Mouse (Mus musculus) heart, embryonic 16.5 days (tissue): ENCODE measurements around the gene Ppm1a. TPM values are rescaled to one million over a fixed set of nuclear protein-coding genes. Genes with fewer than 3 reads are reported as not detected.
A peak's percentile ranks its signal among the peaks of the same experiment; 100 is the strongest.

Experiments used
- ATAC-seq: fragments of 200-750 bp; cut with Nextera tagmentation; replicated peaks from 2 replicates; pipeline ENCODE4 v1.8.0; 2017; ENCODE audit warnings: moderate number of reproducible peaks; ENCODE audit not compliant: insufficient read depth, low FRiP score; ENCODE audit errors: extremely low read depth
- H3K27ac ChIP-seq: fragments of 300-500 bp; sonication (generic); 2 replicates; pipeline ENCODE4 v1.5.1; 2014; ENCODE audit warnings: mild to moderate bottlenecking, low read length, control low read depth, moderate library complexity
- H3K27me3 ChIP-seq: fragments of 300-500 bp; sonication (generic); 2 replicates; pipeline ENCODE4 v1.6.1; 2014; ENCODE audit warnings: low read length, mixed read lengths; ENCODE audit not compliant: control insufficient read depth, insufficient read depth
- H3K36me3 ChIP-seq: fragments of 300-500 bp; sonication (generic); 2 replicates; pipeline ENCODE4 v1.6.1; 2014; ENCODE audit not compliant: control insufficient read depth, insufficient read depth
- H3K4me1 ChIP-seq: fragments of 300-500 bp; sonication (generic); 2 replicates; pipeline ENCODE4 v1.6.1; 2014; ENCODE audit warnings: low read length, mixed read lengths; ENCODE audit not compliant: control insufficient read depth, insufficient read depth
- H3K4me2 ChIP-seq: fragments of 300-500 bp; sonication (generic); 2 replicates; pipeline ENCODE4 v1.6.1; 2014; ENCODE audit warnings: low read depth, mild to moderate bottlenecking, control low read depth, low read length
- H3K4me3 ChIP-seq: fragments of 300-500 bp; sonication (generic); 2 replicates; pipeline ENCODE4 v1.5.1; 2014; ENCODE audit warnings: mild to moderate bottlenecking, control low read depth, low read length
- H3K9ac ChIP-seq: fragments of 300-500 bp; sonication (generic); 2 replicates; pipeline ENCODE4 v1.6.1; 2014; ENCODE audit warnings: low read length, control low read depth
- H3K9me3 ChIP-seq: fragments of 300-500 bp; sonication (generic); replicated peaks from 2 replicates; pipeline ENCODE4 v1.6.1; 2016; ENCODE audit warnings: low read length; ENCODE audit not compliant: control insufficient read depth
- WGBS: fragments of 180-500 bp; shearing (Covaris S2); extraction: QIAGEN DNeasy Blood & Tissue Kit; methylation state at CpG from one replicate; pipeline ENCODE4 v1.1.7; 2014; 5-methylcytosine and 5-hydroxymethylcytosine counted together
- polyA plus RNA-seq: library from polyadenylated mRNA; unstranded; fragments of >200 nt; fragmentation: Nextera tagmentation; extraction: Ambion mirVana; gene quantifications from 2 replicates; pipeline ENCODE4 v1.2.1, GENCODE M21; 2015

Ppm1a gene
- polyA plus RNA-seq, 1 experiment from 2014 or later = 29.0 TPM

DNA sequence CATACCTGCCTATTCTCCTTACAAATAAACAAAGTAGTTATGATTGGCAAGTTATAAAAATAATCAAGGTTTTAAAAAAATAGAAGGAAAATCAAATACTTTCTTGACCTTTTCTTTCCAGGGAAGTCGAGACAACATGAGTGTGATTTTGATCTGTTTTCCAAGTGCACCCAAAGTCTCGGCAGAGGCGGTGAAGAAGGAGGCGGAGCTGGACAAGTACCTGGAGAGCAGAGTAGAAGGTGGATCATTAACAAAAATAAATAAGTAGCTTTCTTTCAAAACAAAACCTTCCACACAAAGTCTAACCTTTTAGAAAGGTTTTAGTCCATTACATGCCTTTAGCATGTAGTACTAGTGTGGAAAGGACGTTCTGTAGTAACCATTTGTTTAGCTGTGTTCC, 29.3 kb downstream of the Ppm1a start:
- no peak overlapping the region for H3K4me3 ChIP-seq
- 82% methylated on average over 5 of the region's 5 CpGs for WGBS
- H3K27me3 ChIP-seq = no peaks in the 10 kb centered on the region
- no peak for ATAC-seq
- H3K36me3 ChIP-seq = peaks cover 14% of the 10 kb centered on the region
- no peaks in the 10 kb centered on the region for H3K9me3 ChIP-seq
- no peak overlapping the region for H3K4me2 ChIP-seq
- no peak overlapping the region for H3K27ac ChIP-seq
- no peak overlapping the region for H3K9ac ChIP-seq
- H3K4me1 ChIP-seq = 0 out of 2 replicates have a peak, but pooled peaks cover 3% of the 10 kb centered on the region

- Histone ChIP-seq H3K27ac (no peak overlapping the region), H3K4me3 (no peak overlapping the region), H3K36me3 (peaks cover 14% of the 10 kb centered on the region), H3K9me3 (no peaks in the 10 kb centered on the region), H3K4me1 (0 out of 2 replicates have a peak, but pooled peaks cover 2% of the 10 kb centered on the region), H3K27me3 (no peaks in the 10 kb centered on the region), H3K9ac (no peak overlapping the region), H3K4me2 (no peak overlapping the region)
- 87% methylated on average over 4 of the region's 4 CpGs for whole genome bisulfite sequencing
- no peak for ATAC-seq
Observed at GRCm38 (mm10) chr12:72786986-72787385, 29.7 kb downstream of the Ppm1a start.

DNA sequence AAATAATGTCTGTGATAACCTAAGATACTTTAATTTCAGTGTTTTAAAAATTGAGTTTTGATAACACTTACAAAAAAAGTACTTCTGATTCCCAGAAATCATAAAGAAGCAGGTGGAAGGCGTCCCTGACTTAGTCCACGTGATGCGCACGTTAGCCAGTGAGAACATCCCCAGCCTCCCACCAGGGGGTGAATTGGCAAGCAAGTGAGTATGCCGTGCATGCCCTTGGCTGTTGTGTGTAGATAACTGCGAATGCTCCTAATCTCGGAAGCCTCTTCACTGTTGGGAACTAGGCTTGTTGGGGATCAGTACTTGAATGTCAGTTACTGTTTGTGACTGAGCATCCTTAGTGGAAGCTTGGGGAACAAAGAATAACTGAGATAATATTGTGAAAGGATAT, 33.3 kb downstream of the Ppm1a start:
- Histone ChIP-seq H3K27me3 (no peaks in the 10 kb centered on the region), H3K4me3 (no peak overlapping the region), H3K9ac (no peak overlapping the region), H3K36me3 (peaks cover 27% of the 10 kb centered on the region), H3K4me1 (no peaks in the 10 kb centered on the region), H3K9me3 (no peaks in the 10 kb centered on the region), H3K27ac (no peak overlapping the region), H3K4me2 (no peak overlapping the region)
- ATAC-seq = peak; percentile 72
- WGBS = 48% methylated on average over 7 of the region's 7 CpGs

DNA sequence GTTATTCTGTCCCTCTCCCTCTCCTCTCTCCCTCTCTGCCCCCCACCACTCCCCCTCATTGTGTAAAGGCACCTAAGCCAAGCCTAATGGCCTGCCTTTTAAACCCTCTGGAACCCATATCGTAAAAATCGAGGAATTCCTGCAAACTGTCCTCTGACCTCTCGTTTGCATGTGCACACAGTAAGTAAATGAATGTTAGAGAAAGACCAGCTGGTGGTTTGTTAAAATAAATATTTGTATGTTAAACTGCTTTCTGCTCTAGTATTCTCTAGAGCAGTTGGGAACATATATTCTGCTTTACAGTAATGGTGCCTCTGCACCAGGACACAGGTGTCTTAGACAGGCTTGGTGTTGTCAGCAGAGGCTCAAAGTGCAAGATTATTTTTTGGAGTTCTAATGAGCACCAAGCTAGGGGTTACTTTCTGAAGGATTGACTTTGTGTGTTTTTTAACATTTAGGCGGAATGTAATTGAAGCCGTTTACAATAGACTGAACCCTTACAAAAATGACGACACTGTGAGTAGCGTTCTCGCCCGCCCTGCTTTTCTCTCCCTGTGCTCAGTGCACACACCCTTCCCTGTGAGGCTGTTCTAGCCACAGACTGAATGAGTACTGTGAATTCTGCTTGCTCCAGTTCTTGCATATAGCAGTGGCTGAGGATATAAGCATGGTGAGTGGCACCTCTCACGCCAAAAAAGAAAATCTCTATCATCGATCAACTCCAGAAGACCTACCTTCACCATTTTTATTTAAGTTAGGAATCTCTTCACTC, 35.3 kb downstream of the Ppm1a start:
- Histone ChIP-seq H3K9ac (no peak overlapping the region), H3K27me3 (no peaks in the 10 kb centered on the region), H3K4me2 (no peak overlapping the region), H3K36me3 (peaks cover 31% of the 10 kb centered on the region), H3K4me1 (no peaks in the 10 kb centered on the region), H3K4me3 (no peak overlapping the region), H3K27ac (no peak overlapping the region), H3K9me3 (no peaks in the 10 kb centered on the region)
- no peak for ATAC-seq
- WGBS = 89% methylated on average over 11 of the region's 11 CpGs

GRCm38 (mm10) chr12:72793983-72794382, 36.7 kb downstream of the Ppm1a start:
- WGBS = 87% methylated on average over 8 of the region's 8 CpGs
- no peak overlapping the region for H3K4me2 ChIP-seq
- H3K9ac ChIP-seq = no peak overlapping the region
- H3K27ac ChIP-seq = no peak overlapping the region
- no peak overlapping the region for H3K4me3 ChIP-seq
- ATAC-seq = no peak
- H3K9me3 ChIP-seq = no peaks in the 10 kb centered on the region
- no peaks in the 10 kb centered on the region for H3K27me3 ChIP-seq
- no peaks in the 10 kb centered on the region for H3K4me1 ChIP-seq
- H3K36me3 ChIP-seq = peaks cover 31% of the 10 kb centered on the region

DNA sequence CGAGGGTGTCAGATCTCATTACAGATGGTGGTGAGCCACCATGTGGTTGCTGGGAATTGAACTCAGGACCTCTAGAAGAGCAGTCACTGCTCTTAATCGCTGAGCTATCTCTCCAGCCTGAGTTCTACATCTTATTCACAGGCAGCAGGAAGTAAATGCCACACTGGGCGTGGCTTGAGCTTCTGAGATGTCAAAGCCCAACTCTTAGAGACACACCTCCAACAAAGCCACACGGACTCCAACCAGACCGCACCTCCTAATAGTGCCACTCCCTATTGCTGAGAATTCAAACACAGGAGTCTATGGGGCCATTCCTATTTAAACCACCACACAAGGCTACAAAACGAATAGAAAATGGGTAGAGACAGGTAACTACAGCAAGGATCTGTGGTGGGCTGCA, 52.5 kb downstream of the Ppm1a start:
- no peak overlapping the region for H3K9ac ChIP-seq
- H3K9me3 ChIP-seq = no peaks in the 10 kb centered on the region
- no peaks in the 10 kb centered on the region for H3K36me3 ChIP-seq
- H3K4me3 ChIP-seq = no peak overlapping the region
- WGBS = 74% methylated on average over 6 of the region's 6 CpGs
- H3K4me1 ChIP-seq = no peaks in the 10 kb centered on the region
- no peak for ATAC-seq
- no peaks in the 10 kb centered on the region for H3K27me3 ChIP-seq
- H3K27ac ChIP-seq = no peak overlapping the region
- no peak overlapping the region for H3K4me2 ChIP-seq

DNA sequence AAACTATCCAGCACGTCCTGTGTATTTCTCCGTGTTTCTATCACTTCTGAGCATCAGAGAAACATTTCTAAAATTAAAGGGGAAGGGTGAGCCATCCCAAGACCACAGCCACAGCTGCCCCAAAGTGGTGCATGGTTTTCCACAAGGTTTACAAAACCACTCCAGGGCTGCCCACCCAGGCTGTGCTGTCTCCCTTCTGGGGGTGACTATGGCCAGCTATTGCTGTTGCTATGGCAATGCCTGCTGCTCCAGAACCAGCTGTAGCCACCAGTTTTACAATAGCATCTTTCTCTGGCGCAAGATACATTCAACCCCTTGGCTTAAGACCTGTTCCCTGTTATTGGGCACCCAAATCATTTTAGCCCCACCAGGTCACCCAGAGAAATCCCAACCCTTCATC, 54.3 kb downstream of the Ppm1a start:
- H3K9ac ChIP-seq = no peak overlapping the region
- H3K9me3 ChIP-seq = peaks cover 6% of the 10 kb centered on the region; the same call in 1 of the 2 replicates
- no peak overlapping the region for H3K4me3 ChIP-seq
- ATAC-seq = no peak
- H3K36me3 ChIP-seq = no peaks in the 10 kb centered on the region
- H3K4me1 ChIP-seq = no peaks in the 10 kb centered on the region
- no peak overlapping the region for H3K27ac ChIP-seq
- 74% methylated on average over 3 of the region's 3 CpGs for WGBS
- H3K27me3 ChIP-seq = no peaks in the 10 kb centered on the region
- no peak overlapping the region for H3K4me2 ChIP-seq

DNA sequence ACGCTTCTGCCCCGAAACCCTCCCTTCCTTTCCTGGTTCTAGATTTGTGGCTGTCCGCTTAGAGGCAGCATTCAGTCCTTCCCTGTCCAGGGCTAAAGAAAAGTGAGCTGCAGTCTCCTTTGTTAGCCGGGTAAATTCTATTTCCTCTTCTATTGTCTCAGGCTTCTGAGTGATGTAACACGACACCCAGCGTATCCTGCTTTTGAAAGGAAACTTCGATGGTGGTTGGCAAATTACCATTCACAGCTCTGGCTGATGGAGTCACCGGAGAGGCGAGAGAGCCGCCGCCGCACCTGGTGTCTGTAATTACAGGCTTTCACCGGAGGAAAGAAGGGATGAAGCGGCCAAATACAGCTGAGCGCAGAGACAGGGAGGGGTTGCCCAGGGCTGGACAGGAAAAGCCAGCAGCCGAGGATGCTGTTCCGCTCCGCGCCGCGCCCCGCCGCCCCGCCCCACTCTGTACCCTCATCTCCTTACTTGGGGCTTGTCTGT, 63.7 kb downstream of the Ppm1a start:
- ATAC-seq = peak; percentile 88

DNA sequence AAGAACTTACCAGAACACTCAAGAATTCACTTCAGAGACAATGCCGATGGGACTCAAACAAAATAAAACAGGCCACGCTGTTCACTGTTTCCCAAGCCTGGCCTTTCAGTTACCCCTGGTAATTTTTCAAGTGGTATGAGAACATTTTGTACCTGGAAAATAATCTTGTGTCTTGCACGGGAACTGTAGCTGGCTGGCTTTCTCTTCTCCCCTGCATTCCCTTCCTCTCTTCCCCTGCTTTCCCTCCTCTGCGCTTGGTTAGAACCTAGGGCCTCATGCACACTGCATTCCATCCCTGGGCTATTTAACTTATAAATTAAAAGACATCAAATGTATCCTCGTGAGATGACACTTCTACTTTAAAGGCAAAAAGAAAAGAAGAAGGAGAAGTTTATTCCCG, 64.3 kb downstream of the Ppm1a start:
- 33% methylated on average over 6 of the region's 6 CpGs for WGBS
- H3K27me3 ChIP-seq = no peaks in the 10 kb centered on the region
- H3K36me3 ChIP-seq = no peaks in the 10 kb centered on the region
- no peak overlapping the region for H3K27ac ChIP-seq
- 0 out of 2 replicates have a peak, but pooled peaks cover 3% of the 10 kb centered on the region for H3K4me1 ChIP-seq
- H3K4me3 ChIP-seq = peak overlapping the region; percentile 49
- no peak for ATAC-seq
- peak overlapping the region; percentile 44 for H3K9ac ChIP-seq
- no peaks in the 10 kb centered on the region for H3K9me3 ChIP-seq
- peak overlapping the region; percentile 69 for H3K4me2 ChIP-seq

More for the DNA sequence above, 63.7 kb downstream of the Ppm1a start:
- Histone ChIP-seq H3K36me3 (no peaks in the 10 kb centered on the region), H3K9ac (peak overlapping the region; percentile 44), H3K4me1 (0 out of 2 replicates have a peak, but pooled peaks cover 3% of the 10 kb centered on the region), H3K27me3 (no peaks in the 10 kb centered on the region), H3K4me3 (peak overlapping the region; percentile 49), H3K27ac (peak overlapping the region; percentile 48), H3K4me2 (peak overlapping the region; percentile 69), H3K9me3 (no peaks in the 10 kb centered on the region)
- 6% methylated on average over 20 of the region's 24 CpGs for WGBS
